Mouse (Mus musculus) bone marrow, adult 2 months (tissue): ENCODE measurements at regions not wholly inside any gene's neighbourhood (a gene's known extent, or its start where the extent isn't known, plus 50 kb on each side); places are given as distances from the start of the nearest gene placed in this dataset.

Source experiments
- CTCF ChIP-seq: fragments of 200-500 bp; IDR thresholded peaks from 2 replicates; pipeline ENCODE4 v1.5.1; 2011; ENCODE audit warnings: low read length, control low read depth; ENCODE audit not compliant: control insufficient read depth, insufficient read depth
- POLR2A ChIP-seq: fragments of 200-500 bp; IDR thresholded peaks from 2 replicates; pipeline ENCODE4 v1.6.1; 2011; ENCODE audit warnings: low read depth, mild to moderate bottlenecking, control low read depth, low read length, borderline replicate concordance; ENCODE audit not compliant: control insufficient read depth

DNA sequence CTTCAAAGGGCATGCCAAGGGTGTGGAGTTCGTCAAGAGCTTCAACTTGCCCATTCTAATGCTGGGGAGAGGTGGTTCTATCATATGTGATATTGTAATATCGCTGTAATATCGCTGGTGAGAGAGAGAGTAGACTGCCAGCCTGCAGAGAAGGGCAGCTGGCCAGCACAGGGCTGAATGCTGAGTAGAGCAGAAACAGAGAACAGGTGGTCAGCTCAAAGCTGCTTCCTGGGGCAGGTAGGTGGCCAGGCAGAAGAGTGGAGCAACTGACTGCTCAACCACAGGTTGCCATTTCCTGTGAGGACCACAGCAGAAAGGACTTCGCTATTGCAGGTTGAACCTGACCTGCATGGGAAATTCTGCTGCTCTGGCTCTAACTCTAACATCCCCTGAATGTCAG is 108.5 kb upstream of the Hs6st1 start:
- TF ChIP-seq CTCF = no peak
- no peak for TF ChIP-seq POLR2A
